Mouse (Mus musculus): Measurements from ENCODE around the gene Abcb6.

DNA sequence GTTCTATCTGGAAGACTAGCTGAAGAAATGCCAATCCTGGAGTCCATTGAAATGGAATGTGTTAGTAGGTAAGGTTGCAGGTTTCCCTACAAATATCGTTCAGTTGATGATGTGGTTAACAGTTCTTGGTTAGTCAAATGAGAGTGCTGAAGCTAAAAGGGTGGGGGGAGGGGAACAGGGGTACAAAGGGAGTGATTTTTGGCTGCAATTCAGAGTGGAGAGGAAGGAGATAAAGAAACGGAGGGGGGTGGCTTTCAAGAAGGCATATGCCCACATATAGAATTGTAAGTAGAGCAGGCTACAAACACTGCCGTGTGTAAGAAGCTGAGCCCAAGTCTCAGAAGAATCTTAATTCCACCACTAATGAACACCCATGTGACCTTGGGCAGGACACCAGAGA lies 45.3 kb upstream of the Abcb6 start:
- TF ChIP-seq POLR2A (IDR thresholded peaks at IDR 0.05; ENCODE audit: borderline replicate concordance, insufficient read depth, low read length) (no peak), CTCF (IDR thresholded peaks at IDR 0.05; ENCODE audit: borderline replicate concordance, insufficient read depth, low read depth, low read length) (no peak)

Measured in cerebellum, adult 2 months (tissue).